Mouse (Mus musculus) heart, adult 9 months (tissue): Measurements from ENCODE around the gene Myl9.

ENCODE experiments used
- DNase-seq, 2 experiments: peaks; one replicate each; pipeline ENCODE4 v3.0.0; 2022; ENCODE audit warnings: low spot score in 2 of 2

Gene Myl9

GRCm38 (mm10) chr2:156774738-156775454 is at the start of gene Myl9:
Gene Myl9, plus strand, starts transcription at chr2:156775420.
- DNase-seq, result peak; percentile 51 to 56

- DNase-seq, result no peak
Measured at GRCm38 (mm10) chr2:156726344-156726743, 48.9 kb upstream of the Myl9 start.

DNA sequence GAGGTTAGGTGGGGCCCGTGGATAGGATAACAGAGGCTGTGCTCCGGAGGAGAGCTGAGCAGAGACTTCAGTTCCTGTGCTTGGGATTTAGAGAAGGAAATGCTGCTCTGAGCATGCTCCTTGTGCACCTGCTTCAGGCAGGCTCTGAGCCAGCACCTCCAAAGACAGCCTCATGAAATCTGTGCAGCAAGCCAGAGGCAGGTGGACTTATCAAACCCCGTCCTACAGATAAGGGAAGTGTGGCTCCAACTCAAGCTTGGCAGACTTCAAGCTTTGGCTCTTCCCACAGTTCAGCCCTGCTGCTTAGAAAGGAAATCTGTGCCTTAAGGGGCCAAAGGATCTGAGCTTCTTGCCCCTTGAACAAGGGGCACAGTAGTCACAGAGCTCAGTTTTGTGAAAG is 48.3 kb upstream of the Myl9 start:
- DNase-seq, result no peak

- peak in 1 of 2 experiments; percentile 49 for DNase-seq
Measured at GRCm38 (mm10) chr2:156729537-156730469, 45.4 kb upstream of the Myl9 start.

GRCm38 (mm10) chr2:156730501-156730921 is 44.7 kb upstream of the Myl9 start:
- DNase-seq, result peak; percentile 41 to 42

- no peak for DNase-seq
Measured at GRCm38 (mm10) chr2:156731592-156731991, 43.6 kb upstream of the Myl9 start.

DNA sequence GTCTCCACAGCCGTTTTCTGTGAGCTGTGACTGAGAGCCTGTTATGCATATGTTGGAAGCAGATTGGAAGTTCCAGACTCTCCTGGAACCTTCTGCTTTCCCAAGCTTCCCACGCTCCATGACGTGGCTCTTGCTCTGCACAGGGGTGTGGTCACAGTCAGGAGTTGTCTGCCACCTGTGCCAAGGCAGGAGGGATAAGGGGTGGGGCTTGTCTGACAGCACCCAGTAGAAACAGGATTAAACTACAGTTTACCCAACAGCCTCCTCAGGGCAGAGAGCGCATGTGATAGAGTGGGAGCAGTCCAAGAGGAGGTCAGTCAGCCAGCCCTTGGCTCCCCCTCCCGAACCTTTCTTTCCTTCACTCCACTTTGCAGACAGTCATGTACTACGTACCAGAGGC is 43.1 kb upstream of the Myl9 start:
- peak; percentile 84 to 90 for DNase-seq

- no peak for DNase-seq
Measured at GRCm38 (mm10) chr2:156735761-156736335, 39.4 kb upstream of the Myl9 start.

DNA sequence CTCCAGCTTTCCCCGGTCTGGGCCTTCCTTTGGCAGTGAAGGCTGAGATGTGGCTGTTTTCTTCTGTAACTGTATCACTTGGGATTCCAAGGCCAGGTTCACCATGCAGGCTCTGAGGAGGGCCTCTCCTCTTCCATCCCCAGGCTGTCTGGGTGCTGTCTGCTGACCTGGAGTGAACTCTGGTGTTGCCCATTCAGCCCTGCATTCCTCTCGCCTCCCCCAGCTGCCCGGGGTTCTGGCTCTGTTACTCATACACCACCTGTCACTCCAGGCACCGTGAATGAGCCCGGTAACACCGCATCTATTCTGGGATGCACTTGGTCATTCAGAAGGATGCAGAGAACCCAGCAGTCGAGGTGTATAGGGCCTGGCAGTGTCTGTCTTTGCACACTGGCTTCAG is 38.4 kb upstream of the Myl9 start:
- no peak for DNase-seq

DNA sequence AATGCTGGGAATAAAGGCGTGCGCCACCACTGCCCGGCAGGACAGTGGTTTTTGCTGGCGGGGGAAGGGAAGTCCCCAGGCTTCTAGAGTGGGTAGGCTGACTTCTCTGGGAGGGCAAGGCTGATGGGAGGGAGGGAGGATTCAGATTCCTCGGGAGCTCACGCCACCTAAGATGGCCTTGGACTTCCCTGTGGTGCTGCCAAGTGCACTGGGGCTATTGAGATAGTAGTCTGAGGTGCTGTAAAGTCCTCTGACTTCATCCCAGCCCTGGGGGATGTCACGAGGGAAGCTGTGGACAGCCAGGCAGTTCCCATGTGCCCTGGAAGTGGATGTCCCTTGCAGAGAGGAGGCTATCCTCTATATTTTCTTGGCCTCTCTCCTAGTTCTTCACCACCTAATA is 37.2 kb upstream of the Myl9 start:
- peak in 1 of 2 experiments; percentile 38 for DNase-seq

- no peak for DNase-seq
Measured at GRCm38 (mm10) chr2:156741265-156741664, 34.0 kb upstream of the Myl9 start.

DNA sequence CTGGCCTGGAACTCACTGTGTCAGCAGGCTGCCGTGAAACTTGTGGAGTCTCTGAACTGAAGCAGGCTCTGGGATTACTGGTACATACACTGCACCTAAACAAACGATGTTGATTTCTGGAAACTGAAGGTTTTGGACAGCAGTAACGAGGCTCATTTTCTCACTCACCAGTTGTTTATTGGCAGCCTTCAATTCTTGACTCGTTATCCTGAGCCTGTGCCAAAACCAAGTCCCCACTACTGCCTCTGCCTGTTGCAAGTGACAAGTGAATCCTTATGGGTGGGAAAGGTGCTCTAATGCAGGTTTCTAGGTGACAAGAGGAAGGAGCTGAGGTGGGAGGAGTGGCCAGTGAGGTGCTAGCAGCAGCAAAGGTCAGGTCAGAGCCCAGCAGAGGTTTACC is 33.2 kb upstream of the Myl9 start:
- no peak for DNase-seq

DNA sequence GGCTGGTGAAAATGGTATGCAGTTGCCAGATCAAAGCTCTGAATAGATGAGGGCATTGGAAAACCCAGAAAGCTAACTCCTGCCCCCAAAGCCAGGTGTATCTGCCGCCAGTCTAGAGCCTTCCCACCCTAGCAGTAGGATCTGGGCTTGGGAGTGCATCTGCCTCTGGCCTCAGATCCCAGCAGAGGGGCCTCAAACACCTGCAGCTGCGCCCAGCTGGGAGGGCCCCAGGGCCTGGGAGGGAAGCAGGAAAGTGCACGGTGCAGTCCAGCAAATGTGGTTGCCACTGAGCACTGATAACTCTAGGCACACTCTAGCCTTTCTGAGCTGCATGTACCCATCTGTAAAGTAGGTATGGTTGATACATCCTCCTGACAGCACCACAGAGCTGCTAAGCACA is 32.0 kb upstream of the Myl9 start:
- no peak for DNase-seq

DNA sequence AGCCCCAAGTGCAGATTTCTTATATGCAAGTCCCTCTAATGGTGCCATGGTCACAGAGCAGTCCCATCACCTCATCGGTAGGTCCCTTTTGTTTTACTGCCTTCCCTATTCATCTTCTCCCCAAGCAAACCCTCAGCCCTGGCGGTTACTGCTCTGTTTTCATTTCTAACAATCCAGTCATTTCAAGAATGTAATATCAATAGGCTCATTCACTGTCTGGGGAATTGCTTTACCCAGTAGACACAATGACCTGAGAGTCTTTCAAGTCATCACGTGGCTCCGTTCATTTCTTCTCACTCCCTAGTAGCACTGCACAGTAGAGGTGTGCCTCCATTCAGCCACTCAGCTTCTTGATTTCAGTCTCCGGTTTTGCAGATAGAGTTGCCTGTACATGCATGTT is 30.8 kb upstream of the Myl9 start:
- no peak for DNase-seq

GRCm38 (mm10) chr2:156747315-156747714 is 27.9 kb upstream of the Myl9 start:
- DNase-seq, result no peak

GRCm38 (mm10) chr2:156749687-156750086 is 25.5 kb upstream of the Myl9 start:
- no peak for DNase-seq

DNA sequence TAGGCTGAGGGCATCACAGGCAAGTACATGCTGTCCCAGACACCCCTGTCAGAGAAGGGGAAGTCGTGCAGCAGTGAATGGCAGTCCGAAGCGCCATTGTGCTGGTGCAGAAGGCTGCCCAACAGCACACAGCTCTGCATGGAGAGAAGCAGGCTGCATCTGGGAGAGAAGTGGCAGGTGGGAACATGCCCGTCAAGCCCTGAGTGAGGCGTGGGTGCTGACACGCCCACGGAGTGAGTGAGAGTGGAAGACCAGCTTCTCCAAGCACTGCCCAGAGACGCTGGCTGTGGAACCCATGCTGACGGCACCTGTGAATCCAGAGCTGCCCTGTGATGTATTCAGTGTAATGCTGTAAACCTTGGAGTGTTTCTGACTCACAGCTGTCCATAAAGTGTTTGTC is 18.3 kb upstream of the Myl9 start:
- no peak for DNase-seq

DNA sequence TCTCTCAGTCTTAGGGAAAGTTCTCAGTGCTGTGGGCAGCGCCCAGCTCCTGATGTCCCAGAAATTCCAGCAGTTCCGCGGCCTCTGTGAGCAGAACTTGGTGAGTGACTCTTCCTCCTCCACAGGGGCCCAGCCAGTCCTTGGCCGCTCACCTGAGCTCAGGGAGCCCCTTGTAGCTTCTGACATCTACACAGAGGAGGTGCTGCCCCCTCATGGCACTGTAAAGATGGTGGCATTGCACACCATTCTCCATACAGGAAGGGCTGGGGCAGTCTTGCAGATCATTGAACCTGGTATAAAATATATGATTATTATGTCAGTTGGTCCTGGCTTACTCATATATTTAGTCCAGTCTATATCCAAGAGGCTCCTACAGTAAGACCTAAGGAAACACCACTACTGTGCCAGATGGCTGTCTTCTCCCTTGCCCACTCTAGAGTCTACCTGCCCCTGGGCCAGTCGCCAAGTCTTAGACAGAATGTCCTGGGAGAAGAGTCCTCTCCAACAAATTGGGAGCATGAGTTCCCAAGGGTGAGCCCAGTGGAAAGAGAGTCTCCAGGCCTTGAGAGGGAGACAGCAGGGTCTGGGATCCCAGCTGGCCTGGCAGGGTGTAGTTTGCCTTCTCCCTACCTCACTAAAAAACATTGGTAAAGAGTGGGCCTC is 14.2 kb upstream of the Myl9 start:
- DNase-seq, result no peak

DNA sequence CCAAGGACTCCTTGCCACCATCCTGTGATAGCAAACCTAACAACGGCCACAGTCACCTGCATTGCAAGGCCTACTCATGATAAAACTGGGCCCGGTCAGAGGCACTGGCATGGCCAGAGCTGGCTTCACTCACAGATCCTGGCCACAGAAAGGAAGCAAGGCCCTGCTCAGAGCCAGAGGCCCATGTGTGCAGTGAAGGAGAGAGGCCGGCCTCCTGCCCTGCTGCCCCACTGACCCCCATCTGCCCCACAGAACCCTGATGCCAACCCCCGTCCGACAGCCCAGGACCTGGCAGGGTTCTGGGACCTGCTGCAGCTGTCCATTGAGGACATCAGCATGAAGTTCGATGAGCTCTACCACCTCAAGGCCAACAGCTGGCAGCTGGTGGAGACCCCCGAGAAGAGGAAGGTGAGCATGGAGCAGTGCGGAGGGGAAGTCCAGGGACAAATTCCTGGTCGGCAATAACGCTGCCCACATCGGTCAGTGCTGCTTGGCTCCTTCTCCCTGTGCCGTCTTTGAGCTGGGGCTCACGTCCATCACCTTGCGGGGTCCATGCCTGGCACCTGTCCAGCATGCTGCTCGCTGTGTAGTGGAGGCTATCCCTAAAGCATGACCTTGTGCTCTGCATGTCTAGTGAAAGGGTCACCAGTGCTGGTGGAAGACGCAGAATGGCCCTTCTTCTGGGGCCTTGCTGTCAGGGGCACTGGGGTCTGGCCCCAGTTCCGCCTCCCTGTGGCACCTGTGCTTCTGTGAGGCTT is 13.5 kb upstream of the Myl9 start:
- DNase-seq, result no peak

GRCm38 (mm10) chr2:156762499-156762898 is 12.7 kb upstream of the Myl9 start:
- no peak for DNase-seq

DNA sequence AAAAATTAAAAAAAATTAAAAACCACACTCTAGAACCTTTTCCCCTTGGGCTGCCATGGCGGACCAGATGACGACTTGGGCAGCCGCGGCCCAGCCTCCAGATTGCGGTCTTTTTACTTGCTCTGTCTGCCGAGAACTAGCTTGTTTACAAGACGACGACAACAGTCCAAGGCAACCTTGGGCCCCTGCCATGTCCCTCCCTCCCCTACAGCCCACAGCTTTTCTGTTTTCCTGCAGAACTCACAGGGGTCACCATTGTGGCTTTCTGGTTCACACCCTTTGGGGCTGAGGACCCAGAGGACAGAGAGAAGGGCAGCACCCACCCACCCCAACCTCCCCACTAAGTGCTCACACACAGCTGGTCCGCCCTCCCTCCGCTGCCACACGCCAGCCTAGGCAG is 12.1 kb upstream of the Myl9 start:
- peak; percentile 47 to 63 for DNase-seq
